Mouse (Mus musculus) bone marrow macrophage, adult 2 months (primary cell): Measurements from ENCODE around the gene Dnah2. TPM values are rescaled to one million over a fixed set of nuclear protein-coding genes. Genes with fewer than 3 reads are reported as not detected.

Experiments
- H3K27ac ChIP-seq: 2 replicates; pipeline ENCODE4 v1.5.1; 2012; ENCODE audit warnings: low read depth, low read length; ENCODE audit not compliant: insufficient read depth
- H3K4me1 ChIP-seq: 2 replicates; pipeline ENCODE4 v1.6.1; 2012; ENCODE audit warnings: low read length; ENCODE audit not compliant: control insufficient read depth, insufficient read depth
- H3K4me3 ChIP-seq: 2 replicates; pipeline ENCODE4 v1.5.1; 2012; ENCODE audit warnings: mild to moderate bottlenecking, low read length, moderate library complexity; ENCODE audit not compliant: insufficient read depth
- CTCF ChIP-seq: IDR thresholded peaks from 2 replicates; pipeline ENCODE4 v1.5.1; 2012; ENCODE audit warnings: low read depth, mild to moderate bottlenecking, low read length, moderate library complexity
- POLR2A ChIP-seq: IDR thresholded peaks from 2 replicates; pipeline ENCODE4 v1.6.1; 2012; ENCODE audit warnings: mild to moderate bottlenecking, low read depth, low read length, borderline replicate concordance
- polyA plus RNA-seq: library from polyadenylated mRNA; stranded (reverse); fragments of >200 nt; gene quantifications from 2 replicates; pipeline ENCODE4 v1.2.4, GENCODE M21; 2012; ENCODE audit not compliant: missing spikeins, insufficient read depth, insufficient read length

Gene Dnah2
- polyA plus RNA-seq, 1 experiment, result 0.72 TPM

DNA sequence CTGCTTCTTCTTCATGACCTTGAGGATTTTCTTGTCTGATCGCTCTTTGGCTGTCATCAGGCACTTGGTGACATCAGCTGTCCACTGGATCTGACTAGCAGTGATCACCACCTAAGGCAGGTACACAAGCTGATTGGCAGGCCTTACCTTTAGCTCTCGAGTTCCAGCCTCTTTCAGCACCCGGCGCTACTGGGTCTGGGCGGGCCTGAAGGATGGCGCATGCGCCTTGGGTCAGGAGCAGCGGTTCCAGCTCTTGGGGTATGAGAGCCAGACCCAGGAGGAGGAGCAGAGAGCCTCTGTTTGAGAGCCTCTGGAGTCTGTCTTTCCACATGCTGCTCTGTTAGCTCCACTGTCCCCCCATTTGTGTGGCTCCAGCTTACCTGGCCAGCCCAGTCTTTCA, 71.3 kb downstream of the Dnah2 start:
- Histone ChIP-seq H3K4me3 (no peak overlapping the region), H3K4me1 (0 out of 2 replicates have a peak, but pooled peaks cover 3% of the 10 kb centered on the region), H3K27ac (no peak overlapping the region)
- no peak for TF ChIP-seq CTCF

DNA sequence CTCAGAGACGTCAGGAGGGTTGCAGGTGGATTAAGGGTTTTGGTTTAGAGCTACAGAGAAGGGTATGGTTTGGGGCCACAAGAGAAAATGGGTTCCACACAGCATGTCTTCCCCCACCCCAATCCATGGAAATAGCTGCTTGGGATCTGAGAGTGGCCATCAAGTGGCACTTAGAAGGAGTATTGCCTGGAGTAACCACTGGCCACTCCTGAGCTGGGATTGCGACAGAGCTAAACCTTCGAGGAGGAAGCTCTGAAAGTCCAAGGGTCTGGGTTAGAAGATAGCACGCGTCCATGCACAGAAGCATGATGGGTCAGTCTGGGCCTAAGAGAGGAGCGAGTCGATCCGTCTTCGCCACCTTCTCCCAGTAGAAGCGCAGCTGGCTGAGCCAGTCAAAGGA, 72.1 kb downstream of the Dnah2 start:
- TF ChIP-seq POLR2A (no peak), CTCF (no peak)
- no peak overlapping the region for H3K4me3 ChIP-seq
- H3K27ac ChIP-seq, result no peak overlapping the region
- 0 out of 2 replicates have a peak, but pooled peaks cover 3% of the 10 kb centered on the region for H3K4me1 ChIP-seq

DNA sequence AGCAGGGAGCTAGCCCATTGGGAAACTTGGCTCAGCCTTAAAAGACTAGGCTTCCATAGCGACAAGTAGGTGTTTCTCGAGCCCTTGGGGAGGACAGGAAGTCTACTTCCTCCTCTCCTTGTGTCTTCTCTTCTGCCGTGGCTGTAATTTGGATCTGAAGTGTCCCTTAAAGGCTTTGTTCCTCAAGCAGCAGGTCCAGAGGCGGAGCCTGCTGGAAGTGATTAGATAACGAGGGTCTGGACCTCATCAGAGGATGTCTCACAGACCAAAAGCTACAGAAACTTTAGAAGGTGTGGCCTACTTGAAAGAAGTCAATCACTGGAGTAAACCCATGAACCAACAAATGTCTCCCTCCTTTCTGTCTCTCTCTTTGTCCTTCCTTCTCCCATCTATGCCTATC, 74.2 kb downstream of the Dnah2 start:
- H3K27ac ChIP-seq, result no peak overlapping the region
- 0 out of 2 replicates have a peak, but pooled peaks cover 3% of the 10 kb centered on the region for H3K4me1 ChIP-seq
- no peak overlapping the region for H3K4me3 ChIP-seq
- TF ChIP-seq POLR2A (no peak), CTCF (no peak)

DNA sequence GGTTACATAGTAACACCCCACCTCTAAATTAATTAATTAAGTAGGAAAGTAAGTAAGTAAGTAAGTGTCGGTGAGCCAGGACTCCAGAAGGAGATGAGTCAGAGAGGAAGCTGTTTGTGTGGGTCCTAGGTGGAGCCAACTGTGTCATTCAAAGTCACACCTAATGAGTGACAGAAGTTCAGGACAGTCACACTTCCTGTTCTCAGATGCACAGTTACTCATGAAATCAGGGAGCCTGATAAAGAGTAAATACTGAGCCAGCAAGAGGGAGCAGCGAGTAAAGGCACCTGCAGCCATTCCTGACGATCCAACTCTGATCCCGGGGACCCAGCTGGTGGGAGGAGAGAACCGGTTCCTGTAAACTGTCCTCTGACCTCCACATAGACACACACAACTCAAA, 76.2 kb downstream of the Dnah2 start:
- no peak overlapping the region for H3K4me3 ChIP-seq
- 0 out of 2 replicates have a peak, but pooled peaks cover 3% of the 10 kb centered on the region for H3K4me1 ChIP-seq
- H3K27ac ChIP-seq, result no peak overlapping the region
- TF ChIP-seq CTCF (no peak), POLR2A (no peak)

DNA sequence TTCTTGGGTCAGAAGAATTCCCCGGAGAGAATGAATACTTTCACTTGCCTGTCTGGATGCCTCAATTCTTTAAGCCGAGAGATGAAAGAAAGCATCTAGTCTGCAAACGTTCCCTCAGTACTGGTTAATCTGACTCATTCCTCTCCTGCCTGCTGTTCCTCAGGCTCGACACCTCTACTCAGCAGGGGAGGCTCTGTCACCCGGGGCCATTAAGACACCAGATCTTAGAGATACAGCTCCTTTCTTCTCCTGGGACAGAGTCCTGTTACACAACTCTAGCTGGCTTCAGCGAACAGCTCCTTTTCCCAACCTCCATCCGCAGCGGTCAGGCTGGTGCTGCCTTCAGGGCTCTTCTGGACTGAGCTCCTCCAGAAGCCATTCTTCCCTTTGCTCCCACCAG, 77.4 kb downstream of the Dnah2 start:
- no peak overlapping the region for H3K27ac ChIP-seq
- TF ChIP-seq CTCF (no peak), POLR2A (no peak)

DNA sequence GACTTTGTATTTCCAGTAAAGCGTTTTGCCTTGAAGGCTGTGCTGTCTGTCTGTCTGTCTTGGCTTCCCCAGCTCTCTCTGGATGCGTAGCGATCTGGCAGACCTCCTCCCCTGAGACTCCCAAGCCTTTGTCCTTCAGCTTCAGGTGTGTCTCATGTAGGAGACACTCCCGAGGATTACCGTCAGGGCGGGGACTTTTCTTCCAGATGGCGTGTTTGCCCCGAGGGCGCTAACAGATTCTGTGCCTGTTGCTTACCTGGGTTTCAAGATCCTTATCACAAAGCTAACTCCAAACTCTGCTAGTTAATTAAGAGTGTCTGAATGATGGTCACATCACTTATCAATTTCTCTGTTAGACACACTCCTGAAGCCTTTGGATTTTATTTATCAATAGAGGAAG, 79.6 kb downstream of the Dnah2 start:
- Histone ChIP-seq H3K4me3 (no peak overlapping the region), H3K4me1 (peaks cover 9% of the 10 kb centered on the region), H3K27ac (no peak overlapping the region)
- TF ChIP-seq POLR2A (no peak), CTCF (no peak)

More for the DNA sequence above, 77.4 kb downstream of the Dnah2 start:
- 0 out of 2 replicates have a peak, but pooled peaks cover 3% of the 10 kb centered on the region for H3K4me1 ChIP-seq
- no peak overlapping the region for H3K4me3 ChIP-seq

DNA sequence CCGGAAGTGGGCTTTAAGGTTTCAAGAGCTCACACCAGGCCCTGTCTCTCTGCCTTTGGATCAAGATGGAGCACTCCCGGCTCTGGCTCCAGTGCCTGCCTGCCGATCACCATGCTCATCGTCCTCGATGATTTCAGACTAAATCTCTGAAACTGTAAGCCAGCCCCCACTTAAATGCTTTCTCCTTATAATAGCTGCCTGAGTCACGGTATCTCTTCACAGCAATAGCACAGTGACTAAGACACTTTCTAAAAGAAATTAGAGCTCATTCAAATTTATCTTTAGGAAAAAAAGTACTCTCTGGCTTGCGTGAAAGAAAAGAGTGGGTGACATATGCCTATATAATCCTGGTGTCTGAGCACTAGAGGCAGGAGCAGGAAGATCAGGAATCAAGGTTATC, 84.9 kb downstream of the Dnah2 start:
- Histone ChIP-seq H3K4me3 (no peak overlapping the region), H3K27ac (no peak overlapping the region), H3K4me1 (peaks cover 9% of the 10 kb centered on the region)
- TF ChIP-seq CTCF (no peak), POLR2A (no peak)

DNA sequence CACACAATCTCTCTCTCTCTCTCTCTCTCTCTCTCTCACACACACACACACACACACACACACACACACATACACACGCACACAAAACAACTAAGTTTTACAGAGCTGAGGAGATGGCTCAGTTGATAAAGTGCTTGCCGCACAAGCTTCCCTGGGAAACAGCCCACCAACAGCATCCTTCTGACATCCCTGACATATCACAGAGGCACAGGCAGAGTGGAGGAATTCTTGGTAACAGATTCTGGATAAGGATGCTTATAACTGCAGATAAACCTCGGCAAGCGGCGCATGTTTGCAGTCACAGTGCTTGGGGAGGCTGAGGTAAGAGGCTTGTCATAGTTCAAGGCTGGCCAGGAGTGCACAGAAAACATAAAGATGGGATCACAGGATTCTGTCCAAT, 87.3 kb downstream of the Dnah2 start:
- Histone ChIP-seq H3K27ac (no peak overlapping the region), H3K4me3 (no peak overlapping the region), H3K4me1 (peaks cover 9% of the 10 kb centered on the region)
- TF ChIP-seq CTCF (no peak), POLR2A (no peak)

DNA sequence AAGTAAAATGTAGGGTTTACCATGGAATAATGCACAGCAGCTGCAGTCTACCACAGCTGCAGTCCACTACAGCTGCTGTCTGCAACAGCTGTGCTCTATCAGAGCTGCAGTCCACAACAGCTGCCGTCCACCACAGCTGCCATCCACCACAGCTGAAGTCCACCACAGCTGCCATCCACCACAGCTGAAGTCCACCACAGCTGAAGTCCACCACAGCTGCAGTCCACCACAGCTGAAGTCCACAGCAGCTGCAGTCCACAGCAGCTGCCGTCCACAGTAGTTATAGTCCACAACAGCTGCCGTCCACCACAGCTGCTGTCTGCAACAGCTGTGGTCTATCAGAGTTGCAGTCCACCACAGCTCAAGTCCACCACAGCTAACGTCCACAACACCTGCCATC, 89.0 kb downstream of the Dnah2 start:
- Histone ChIP-seq H3K27ac (no peak overlapping the region), H3K4me3 (no peak overlapping the region), H3K4me1 (no peaks in the 10 kb centered on the region)
- TF ChIP-seq CTCF (no peak), POLR2A (no peak)

DNA sequence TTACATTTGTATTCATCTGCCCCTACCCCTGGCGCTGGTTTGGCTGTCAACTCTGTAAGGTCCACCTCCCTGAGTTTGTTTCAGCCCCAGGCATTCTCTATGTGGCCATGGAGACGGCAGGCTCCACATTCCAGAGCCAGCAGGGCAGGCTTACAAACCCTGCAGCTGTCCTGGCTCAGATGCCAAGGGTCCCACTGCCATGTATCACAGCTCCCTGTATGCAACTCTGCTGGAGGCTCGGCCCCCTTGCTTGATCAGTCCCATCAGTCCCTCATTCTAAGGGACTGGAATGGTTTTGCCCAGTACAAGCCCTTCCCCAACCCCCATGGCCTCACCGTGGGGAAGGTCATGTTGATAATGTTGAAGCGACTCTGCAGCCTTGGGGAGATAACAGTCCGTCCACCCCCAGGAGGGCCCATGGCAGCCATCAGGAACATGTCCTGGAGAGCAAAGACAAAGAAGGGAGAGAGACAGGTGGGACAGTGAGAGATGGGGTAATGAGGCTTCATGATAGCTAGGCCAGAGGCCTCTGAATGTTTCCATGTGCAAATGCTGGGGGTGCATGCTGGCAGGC, 91.8 kb downstream of the Dnah2 start:
- TF ChIP-seq POLR2A, result no peak

More for the DNA sequence above, 91.8 kb downstream of the Dnah2 start:
- no peaks in the 10 kb centered on the region for H3K4me1 ChIP-seq
- H3K27ac ChIP-seq, result no peak overlapping the region
- H3K4me3 ChIP-seq, result no peak overlapping the region
